In the genomic region with DNA sequence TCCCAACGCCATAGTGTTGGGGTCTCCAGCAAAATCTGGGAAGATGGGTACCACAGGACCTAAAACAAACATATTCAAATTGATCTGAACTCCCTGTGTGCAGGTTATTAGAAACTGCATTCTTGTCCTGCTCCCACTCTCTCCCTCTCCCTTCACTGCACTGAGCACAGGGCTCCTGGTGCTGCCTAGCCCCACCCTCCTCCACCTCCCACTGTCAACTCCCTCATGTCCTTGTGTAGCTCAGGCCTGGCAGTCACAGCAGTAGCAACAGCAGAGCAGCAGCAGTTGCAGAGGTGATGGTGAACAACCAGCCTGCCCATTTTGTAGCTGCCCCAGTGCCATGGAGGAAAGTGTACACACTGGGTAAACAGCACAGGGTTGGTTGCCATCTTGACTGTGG, we compare ENCODE assay signal across 12 mouse cellular contexts.
"Had no signal": no experiment of that assay in that cellular context is flagged by ENCODE, and none has a peak within 500 bp of the region (broad histone marks: within the 10 kb centered on the region; RNA-seq: fewer than 3 reads in every experiment).

No protein-coding gene starts in this region.

- ATAC-seq: intestine, embryonic 15.5 days; liver, postnatal 0 days; midbrain, embryonic 13.5 days had no signal

- H3K9ac ChIP-seq: intestine, embryonic 15.5 days; limb, embryonic 12.5 days; liver, embryonic 13.5 days; liver, postnatal 0 days; midbrain, embryonic 13.5 days; neural tube, embryonic 13.5 days had no signal

- H3K4me1 ChIP-seq: intestine, embryonic 15.5 days; limb, embryonic 12.5 days; liver, embryonic 13.5 days; midbrain, embryonic 13.5 days; neural tube, embryonic 13.5 days had no signal

- H3K27me3 ChIP-seq: intestine, embryonic 15.5 days; limb, embryonic 12.5 days; liver, embryonic 13.5 days; midbrain, embryonic 13.5 days; neural tube, embryonic 13.5 days had no signal

- H3K4me2 ChIP-seq: intestine, embryonic 15.5 days; limb, embryonic 12.5 days; liver, embryonic 13.5 days; midbrain, embryonic 13.5 days; neural tube, embryonic 13.5 days had no signal

- H3K27ac ChIP-seq: intestine, embryonic 15.5 days; layer of hippocampus, adult 2 months; limb, embryonic 12.5 days; liver, embryonic 13.5 days; midbrain, embryonic 13.5 days; neural tube, embryonic 13.5 days had no signal

- H3K4me3 ChIP-seq: intestine, embryonic 15.5 days; layer of hippocampus, adult 2 months; limb, embryonic 12.5 days; liver, embryonic 13.5 days; midbrain, embryonic 13.5 days; neural tube, embryonic 13.5 days had no signal

- H3K36me3 ChIP-seq: intestine, embryonic 15.5 days; limb, embryonic 12.5 days; liver, embryonic 13.5 days; midbrain, embryonic 13.5 days; neural tube, embryonic 13.5 days had no signal

- H3K9me3 ChIP-seq: intestine, embryonic 15.5 days; limb, embryonic 12.5 days; liver, embryonic 13.5 days; midbrain, embryonic 13.5 days; neural tube, embryonic 13.5 days had no signal

- DNase-seq: liver; liver, embryonic 13.5 days; liver, postnatal 0 days; retina, postnatal 1 day; right cerebral cortex, postnatal 4 days; spleen, adult 18-20 months; thymus, postnatal 4 days had no signal
